Mouse (Mus musculus) stomach, embryonic 16.5 days (tissue): ENCODE measurements at regions not wholly inside any gene's neighbourhood (a gene's known extent, or its start where the extent isn't known, plus 50 kb on each side); places are given as distances from the start of the nearest gene placed in this dataset.

ENCODE experiments used
- ATAC-seq: fragments of 200-750 bp; cut with Nextera tagmentation; 2 replicates; pipeline ENCODE4 v1.8.0; 2017; ENCODE audit warnings: moderate number of reproducible peaks, moderate TSS enrichment; ENCODE audit not compliant: insufficient read depth, low FRiP score
- H3K27ac ChIP-seq: fragments of 300-500 bp; sonication (generic); 2 replicates; pipeline ENCODE4 v1.5.1; 2014; ENCODE audit warnings: low read length
- H3K27me3 ChIP-seq: fragments of 300-500 bp; sonication (generic); 2 replicates; pipeline ENCODE4 v1.6.1; 2014; ENCODE audit warnings: low read length, control low read depth, mixed read lengths; ENCODE audit not compliant: control insufficient read depth, insufficient read depth
- H3K36me3 ChIP-seq: fragments of 300-500 bp; sonication (generic); 2 replicates; pipeline ENCODE4 v1.6.1; 2014; ENCODE audit warnings: low read length; ENCODE audit not compliant: control insufficient read depth, insufficient read depth
- H3K4me1 ChIP-seq: fragments of 300-500 bp; sonication (generic); 2 replicates; pipeline ENCODE4 v1.6.1; 2014; ENCODE audit warnings: low read length, control low read depth, mixed read lengths; ENCODE audit not compliant: control insufficient read depth, insufficient read depth
- H3K4me2 ChIP-seq: fragments of 300-500 bp; sonication (generic); 2 replicates; pipeline ENCODE4 v1.6.1; 2014; ENCODE audit warnings: low read depth, low read length, mixed read lengths
- H3K4me3 ChIP-seq: fragments of 300-500 bp; sonication (generic); replicated peaks from 2 replicates; pipeline ENCODE4 v1.5.1; 2014; ENCODE audit warnings: mild to moderate bottlenecking, low read length
- H3K9ac ChIP-seq: fragments of 300-500 bp; sonication (generic); 2 replicates; pipeline ENCODE4 v1.6.1; 2014; ENCODE audit warnings: low read length
- H3K9me3 ChIP-seq: fragments of 300-500 bp; sonication (generic); replicated peaks from 2 replicates; pipeline ENCODE4 v1.6.1; 2016; ENCODE audit warnings: low read length, control low read depth; ENCODE audit not compliant: control insufficient read depth
- WGBS: fragments of 180-500 bp; shearing (Covaris S2); extraction: QIAGEN DNeasy Blood & Tissue Kit; methylation state at CpG from one replicate; pipeline ENCODE4 v1.1.7; 2014; 5-methylcytosine and 5-hydroxymethylcytosine counted together

GRCm38 (mm10) chr6:13379727-13380126 lies 155.0 kb upstream of the Vwde start:
- Histone ChIP-seq H3K4me2 (no peak overlapping the region), H3K27me3 (no peaks in the 10 kb centered on the region), H3K9me3 (no peaks in the 10 kb centered on the region), H3K36me3 (no peaks in the 10 kb centered on the region), H3K27ac (no peak overlapping the region), H3K9ac (no peak overlapping the region), H3K4me1 (no peaks in the 10 kb centered on the region), H3K4me3 (no peak overlapping the region)
- no peak for ATAC-seq

- Histone ChIP-seq H3K4me1 (no peaks in the 10 kb centered on the region), H3K36me3 (no peaks in the 10 kb centered on the region), H3K27me3 (no peaks in the 10 kb centered on the region), H3K4me3 (no peak overlapping the region), H3K4me2 (no peak overlapping the region), H3K9ac (no peak overlapping the region), H3K27ac (no peak overlapping the region), H3K9me3 (no peaks in the 10 kb centered on the region)
- ATAC-seq: no peak
- WGBS: 97% methylated on average over 1 of the region's 1 CpGs
These were observed 149.1 kb upstream of the Vwde start for GRCm38 (mm10) chr6:13373896-13374295.

- no peaks in the 10 kb centered on the region for H3K27me3 ChIP-seq
- H3K9me3 ChIP-seq: no peaks in the 10 kb centered on the region
- no peaks in the 10 kb centered on the region for H3K36me3 ChIP-seq
- H3K4me3 ChIP-seq: no peak overlapping the region
- ATAC-seq: no peak
- no peak overlapping the region for H3K4me2 ChIP-seq
- no peaks in the 10 kb centered on the region for H3K4me1 ChIP-seq
- no peak overlapping the region for H3K27ac ChIP-seq
- no peak overlapping the region for H3K9ac ChIP-seq
These were observed 145.0 kb upstream of the Vwde start for GRCm38 (mm10) chr6:13369709-13370296.
